Mouse (Mus musculus): Measurements from ENCODE around the gene Cep97. TPM values are rescaled to one million over a fixed set of nuclear protein-coding genes. Genes with fewer than 3 reads are reported as not detected.

Gene Cep97
- total and polyA plus RNA-seq, 3 experiments = 10.7 to 11.1 TPM; not detected in 1

DNA sequence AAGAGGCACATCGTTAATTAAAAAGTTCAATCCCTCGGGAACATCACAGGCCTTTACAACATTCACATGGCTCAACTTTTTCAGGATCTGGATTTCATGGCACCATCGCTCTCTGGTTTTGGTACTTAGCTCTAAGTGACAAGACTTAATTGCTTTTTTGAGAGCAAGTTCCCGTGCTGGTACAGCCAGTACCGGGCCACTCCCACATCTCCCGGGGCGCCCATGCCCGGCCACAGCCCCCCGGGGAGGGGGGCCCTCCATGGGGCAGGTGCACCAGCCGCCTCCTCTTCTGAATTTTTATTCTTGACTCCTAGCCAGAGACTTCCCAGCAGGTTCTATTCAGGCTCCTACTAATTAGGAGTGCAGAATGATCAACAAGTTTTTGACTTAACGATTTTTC is 50.4 kb downstream of the Cep97 start:
- H3K79me2 ChIP-seq (ENCODE audit: control insufficient read depth, insufficient read depth, low read length, poor library complexity) = no peaks in the 10 kb centered on the region
- H3K27me3 ChIP-seq (ENCODE audit: control insufficient read depth in 1 of 2, insufficient read depth in 2 of 2, low read length in 2 of 2) = no peaks in the 10 kb centered on the region
- H3K27ac ChIP-seq (ENCODE audit: control insufficient read depth, low read depth, low read length) = no peak overlapping the region
- TF ChIP-seq HCFC1 (IDR thresholded peaks at IDR 0.05; ENCODE audit: low read depth, low read length) (no peak), E2F4 (IDR thresholded peaks at IDR 0.05; ENCODE audit: borderline replicate concordance, low read depth, low read length) (no peak), RAD21 (IDR thresholded peaks at IDR 0.05; ENCODE audit: low read depth, low read length) (no peak), UBTF (IDR thresholded peaks at IDR 0.05; ENCODE audit: borderline replicate concordance, insufficient read depth, low read depth, low read length) (no peak), CTCF (IDR thresholded peaks at IDR 0.05 in 2 of 3, conservative IDR thresholded peaks at IDR 0.05 in 1 of 3; ENCODE audit: control insufficient read depth in 1 of 3, insufficient read depth in 1 of 3, low read depth in 2 of 3, low read length in 3 of 3, poor library complexity in 1 of 3, severe bottlenecking in 1 of 3) (no peak), POLR2AphosphoS2 (IDR thresholded peaks at IDR 0.05; ENCODE audit: low read length) (no peak), CHD1 (IDR thresholded peaks at IDR 0.05; ENCODE audit: low read depth, low read length) (no peak), RCOR1 (IDR thresholded peaks at IDR 0.05; ENCODE audit: low read depth, low read length) (no peak), ZMIZ1 (IDR thresholded peaks at IDR 0.05; ENCODE audit: low read depth, low read length) (no peak), BHLHE40 (IDR thresholded peaks at IDR 0.05; ENCODE audit: borderline replicate concordance, low read depth, low read length) (no peak), TAL1 (IDR thresholded peaks at IDR 0.05; ENCODE audit: low read length) (no peak), TBP (IDR thresholded peaks at IDR 0.05; ENCODE audit: low read depth, low read length) (no peak), ZC3H11A (IDR thresholded peaks at IDR 0.05; ENCODE audit: low read depth, low read length) (no peak), EP300 (IDR thresholded peaks at IDR 0.05; ENCODE audit: low read depth in 1 of 2, low read length in 2 of 2) (no peak), ELF1 (IDR thresholded peaks at IDR 0.05; ENCODE audit: low read depth, low read length) (no peak), MYB (IDR thresholded peaks at IDR 0.05; ENCODE audit: low read depth, low read length) (no peak), MAZ (IDR thresholded peaks at IDR 0.05; ENCODE audit: low read depth, low read length) (no peak), JUND (IDR thresholded peaks at IDR 0.05; ENCODE audit: low read depth, low read length) (no peak), CHD2 (IDR thresholded peaks at IDR 0.05; ENCODE audit: low read length) (no peak)
- H3K36me3 ChIP-seq (ENCODE audit: control insufficient read depth in 1 of 2, insufficient read depth in 2 of 2, low read length in 2 of 2) = no peaks in the 10 kb centered on the region; a peak in 1 of 4 replicates
- DNase-seq (ENCODE audit: low read depth, low spot score) = no peak
- H3K9ac ChIP-seq (ENCODE audit: control insufficient read depth, low read depth, low read length, poor library complexity, severe bottlenecking) = no peak overlapping the region
- H3K4me3 ChIP-seq (ENCODE audit: control insufficient read depth in 1 of 2, insufficient read depth in 1 of 2, low read depth in 2 of 2, low read length in 2 of 2) = no peak overlapping the region
- no peaks in the 10 kb centered on the region for H3K4me1 ChIP-seq (ENCODE audit: control insufficient read depth in 1 of 2, insufficient read depth in 2 of 2, low read length in 2 of 2)
- H3K9me3 ChIP-seq (replicated peaks; ENCODE audit: insufficient read depth, low read length) = no peaks in the 10 kb centered on the region

GRCm38 (mm10) chr16:55876025-55876424 is 58.6 kb downstream of the Cep97 start:
- no peaks in the 10 kb centered on the region for H3K79me2 ChIP-seq (ENCODE audit: control insufficient read depth, insufficient read depth, low read length, poor library complexity)
- no peak for DNase-seq (ENCODE audit: low read depth, low spot score)
- H3K27me3 ChIP-seq (ENCODE audit: control insufficient read depth in 1 of 2, insufficient read depth in 2 of 2, low read length in 2 of 2) = no peaks in the 10 kb centered on the region
- H3K4me1 ChIP-seq (ENCODE audit: control insufficient read depth in 1 of 2, insufficient read depth in 2 of 2, low read length in 2 of 2) = no peaks in the 10 kb centered on the region
- no peak for TF ChIP-seq MYB (IDR thresholded peaks at IDR 0.05; ENCODE audit: low read depth, low read length)
- no peak for TF ChIP-seq SIN3A (IDR thresholded peaks at IDR 0.05; ENCODE audit: low read length)
- TF ChIP-seq USF2 (IDR thresholded peaks at IDR 0.05; ENCODE audit: borderline replicate concordance in 1 of 2, insufficient read depth in 1 of 2, low read depth in 1 of 2, low read length in 2 of 2) = no peak
- no peak for TF ChIP-seq HCFC1 (IDR thresholded peaks at IDR 0.05; ENCODE audit: low read depth, low read length)
- TF ChIP-seq ELF1 (IDR thresholded peaks at IDR 0.05; ENCODE audit: low read depth, low read length) = no peak
- no peak for TF ChIP-seq KAT2A (conservative IDR thresholded peaks at IDR 0.05; ENCODE audit: low read depth, low read length)
- TF ChIP-seq POLR2AphosphoS2 (IDR thresholded peaks at IDR 0.05; ENCODE audit: low read length) = no peak
- TF ChIP-seq JUND (IDR thresholded peaks at IDR 0.05; ENCODE audit: low read depth, low read length) = no peak
- TF ChIP-seq ETS1 (IDR thresholded peaks at IDR 0.05; ENCODE audit: low read depth, low read length) = no peak
- no peak for TF ChIP-seq POLR2A (IDR thresholded peaks at IDR 0.05; ENCODE audit: control insufficient read depth in 1 of 2, insufficient read depth in 1 of 2, low read depth in 1 of 2, low read length in 2 of 2, poor library complexity in 1 of 2)
- no peak for TF ChIP-seq CHD2 (IDR thresholded peaks at IDR 0.05; ENCODE audit: low read length)
- TF ChIP-seq MAZ (IDR thresholded peaks at IDR 0.05; ENCODE audit: low read depth, low read length) = no peak
- TF ChIP-seq TBP (IDR thresholded peaks at IDR 0.05; ENCODE audit: low read depth, low read length) = no peak
- TF ChIP-seq TAL1 (IDR thresholded peaks at IDR 0.05; ENCODE audit: low read length) = no peak
- TF ChIP-seq GATA1 (IDR thresholded peaks at IDR 0.05; ENCODE audit: low read depth, low read length) = no peak
- TF ChIP-seq E2F4 (IDR thresholded peaks at IDR 0.05; ENCODE audit: borderline replicate concordance, low read depth, low read length) = no peak
- TF ChIP-seq TCF12 (IDR thresholded peaks at IDR 0.05; ENCODE audit: low read depth, low read length) = no peak
- TF ChIP-seq RAD21 (IDR thresholded peaks at IDR 0.05; ENCODE audit: low read depth, low read length) = no peak
- TF ChIP-seq UBTF (IDR thresholded peaks at IDR 0.05; ENCODE audit: borderline replicate concordance, insufficient read depth, low read depth, low read length) = no peak
- H3K4me3 ChIP-seq (ENCODE audit: control insufficient read depth in 1 of 2, insufficient read depth in 1 of 2, low read depth in 2 of 2, low read length in 2 of 2) = no peak overlapping the region
- no peak overlapping the region for H3K9ac ChIP-seq (ENCODE audit: control insufficient read depth, low read depth, low read length, poor library complexity, severe bottlenecking)
- H3K9me3 ChIP-seq (replicated peaks; ENCODE audit: insufficient read depth, low read length) = no peaks in the 10 kb centered on the region
- no peak overlapping the region for H3K27ac ChIP-seq (ENCODE audit: control insufficient read depth, low read depth, low read length)
- no peaks in the 10 kb centered on the region for H3K36me3 ChIP-seq (ENCODE audit: control insufficient read depth in 1 of 2, insufficient read depth in 2 of 2, low read length in 2 of 2)

Data from MEL (cell line).